Mouse (Mus musculus) lung, adult 2 months (tissue): ENCODE data around the gene Cpt1c.

Source experiments
- CTCF ChIP-seq: fragments of 200-500 bp; IDR thresholded peaks from 2 replicates; pipeline ENCODE4 v1.5.1; 2011; ENCODE audit warnings: mild to moderate bottlenecking, low read length, control low read depth; ENCODE audit not compliant: insufficient read depth
- POLR2A ChIP-seq: fragments of 200-500 bp; IDR thresholded peaks from 2 replicates; pipeline ENCODE4 v1.6.1; 2011; ENCODE audit warnings: low read depth, mild to moderate bottlenecking, control low read depth, low read length, borderline replicate concordance; ENCODE audit errors: extremely low read depth

GRCm38 (mm10) chr7:44984833-44985164 is 10.1 kb upstream of the Cpt1c start:
- TF ChIP-seq POLR2A = no peak
- TF ChIP-seq CTCF = no peak
